Mouse (Mus musculus): ENCODE data around the gene Cd300e.
"Not testable (repeated sequence)": the region's sequence is repeated elsewhere in the genome, so short reads cannot be mapped to it uniquely, and the experiment has no call there.

DNA sequence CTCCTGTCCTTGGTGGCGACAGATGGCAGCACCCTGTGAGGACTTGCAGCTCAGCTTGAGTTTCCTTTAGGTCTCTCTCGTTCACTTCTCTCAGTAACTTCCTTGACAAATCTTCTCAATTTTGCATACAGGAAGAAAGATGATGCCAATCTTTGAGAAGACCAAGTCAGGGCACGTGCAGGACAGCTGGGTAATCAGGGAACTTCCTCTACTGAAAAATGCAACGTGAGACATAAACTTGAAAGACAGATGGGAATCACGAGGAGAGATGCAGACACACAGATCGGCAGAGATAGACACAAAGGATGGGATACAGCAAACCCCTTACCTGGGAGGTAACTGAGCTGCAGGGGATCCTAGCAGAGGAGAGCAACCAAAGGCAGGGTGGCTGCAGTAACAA, 24.3 kb downstream of the Cd300e start, which contains the start of gene Cd300ld5:
- not testable (repeated sequence) for TF ChIP-seq POLR2A (IDR thresholded peaks at IDR 0.05; ENCODE audit: low read depth, low read length); CTCF (conservative IDR thresholded peaks at IDR 0.05; ENCODE audit: insufficient read depth, insufficient read length, low read depth, low read length)

All from kidney, adult 2 months (tissue).